Mouse (Mus musculus) urinary bladder, adult 18-20 months (tissue): ENCODE data around the gene Il1r2.
A peak's percentile ranks its signal among the peaks of the same experiment; 100 is the strongest.

ENCODE experiments used
- DNase-seq, 2 experiments: peaks; one replicate each; pipeline ENCODE4 v3.0.0; 2022; ENCODE audit warnings: low spot score in 2 of 2, mixed read lengths in 2 of 2

Il1r2 gene

DNA sequence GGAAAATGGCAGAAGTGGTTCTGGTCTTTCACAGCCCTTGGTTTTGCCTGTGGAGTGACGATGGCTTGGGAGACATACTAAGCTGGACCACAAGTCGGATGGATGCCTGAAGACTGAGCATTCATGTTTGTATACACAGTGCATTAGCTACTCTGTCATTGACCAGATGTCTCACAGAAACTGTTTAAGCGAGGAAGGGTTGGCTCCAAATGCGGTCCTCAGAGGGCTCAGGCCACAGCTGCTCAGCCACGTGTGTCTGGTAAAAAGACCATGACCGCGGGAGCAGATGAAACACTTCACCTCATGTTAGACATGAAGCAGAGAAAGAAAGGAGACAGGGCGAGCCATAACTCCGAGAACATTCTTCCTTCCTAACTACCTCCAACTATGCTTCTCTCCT is 12.5 kb upstream of the Il1r2 start:
- DNase-seq = no peak

DNA sequence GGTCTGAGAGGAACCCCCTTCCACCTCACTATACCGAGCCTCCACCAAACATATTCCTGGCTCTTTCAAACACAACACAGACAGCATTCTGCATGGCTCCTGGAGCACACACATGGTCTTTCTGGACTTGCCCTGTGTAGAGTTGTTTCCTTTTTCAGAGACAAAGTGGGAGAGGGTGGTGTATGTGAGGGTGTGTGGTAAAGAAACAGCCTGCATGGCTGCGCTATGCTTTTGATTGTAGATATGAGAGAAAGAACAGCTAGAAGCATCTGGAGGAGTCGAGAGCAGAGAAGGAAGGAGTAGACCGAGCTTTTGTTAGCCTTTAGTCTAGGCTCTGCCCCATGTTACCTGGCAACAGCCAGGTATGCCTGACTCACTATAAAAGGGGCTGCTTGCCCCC is 10.5 kb upstream of the Il1r2 start:
- no peak for DNase-seq

DNA sequence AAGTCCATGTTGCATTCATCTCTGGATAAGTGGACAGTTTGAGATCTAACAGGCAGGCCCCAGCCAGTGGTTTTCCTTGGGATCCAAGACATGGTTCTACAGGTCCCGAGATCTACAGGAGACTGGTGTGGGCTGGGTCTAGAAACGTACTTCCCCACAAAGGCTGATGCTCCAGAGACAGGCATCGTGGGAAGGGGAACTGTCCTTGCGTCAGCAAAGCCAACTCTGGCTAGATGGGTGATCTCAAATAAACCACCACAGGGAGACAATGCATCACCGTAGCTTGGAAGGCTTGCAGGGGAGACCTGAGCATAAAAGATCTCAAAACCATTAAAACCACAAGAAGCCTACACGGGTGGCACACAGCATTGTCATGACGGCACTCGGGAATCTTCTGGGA is 9.4 kb upstream of the Il1r2 start:
- no peak for DNase-seq

GRCm38 (mm10) chr1:40072558-40072957 is 1.3 kb upstream of the Il1r2 start:
- DNase-seq = no peak

- DNase-seq = no peak
Measured at GRCm38 (mm10) chr1:40077328-40077727, 3.4 kb downstream of the Il1r2 start.

GRCm38 (mm10) chr1:40081041-40081440 is 7.2 kb downstream of the Il1r2 start:
- no peak for DNase-seq

- DNase-seq = no peak
Measured at GRCm38 (mm10) chr1:40084386-40084785, 10.5 kb downstream of the Il1r2 start.

DNA sequence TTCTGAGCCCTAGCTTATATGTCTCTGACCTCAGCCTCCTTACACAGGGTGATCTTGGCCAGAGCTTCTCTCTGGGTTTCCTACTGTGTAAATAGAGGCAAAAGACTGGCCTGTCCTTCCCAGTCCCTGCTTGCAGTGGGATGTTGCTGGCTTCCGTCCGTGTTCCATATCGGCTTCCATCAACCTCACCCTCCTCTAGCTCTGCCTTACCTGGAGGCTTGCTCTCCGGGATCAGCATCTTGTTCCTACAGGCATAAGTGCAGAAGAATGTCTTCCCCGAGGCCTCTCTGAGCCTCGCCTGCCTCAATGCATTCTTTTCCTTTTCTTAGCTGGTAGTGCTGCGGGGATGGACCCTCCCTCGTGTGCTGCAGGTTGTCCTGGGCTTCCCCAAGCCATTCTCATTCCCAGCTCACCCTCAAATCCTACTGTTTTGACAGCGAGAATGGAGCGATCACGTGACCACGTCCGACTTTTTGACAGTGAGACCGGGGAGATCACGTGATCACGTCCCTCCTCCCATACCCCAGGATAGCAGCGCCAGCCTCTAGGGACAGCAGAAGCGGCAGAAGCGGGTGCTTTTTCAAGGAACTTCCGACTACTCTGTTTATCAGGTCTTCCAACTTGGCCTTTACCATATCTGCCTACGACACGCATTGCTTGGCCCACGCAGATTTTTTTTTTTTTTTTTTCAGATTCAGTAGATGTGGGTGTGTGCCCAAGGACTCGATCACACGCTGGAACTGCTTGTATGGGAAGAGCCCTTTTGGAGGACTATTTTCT is 11.7 kb downstream of the Il1r2 start:
- DNase-seq = peak; percentile 45 to 47

DNA sequence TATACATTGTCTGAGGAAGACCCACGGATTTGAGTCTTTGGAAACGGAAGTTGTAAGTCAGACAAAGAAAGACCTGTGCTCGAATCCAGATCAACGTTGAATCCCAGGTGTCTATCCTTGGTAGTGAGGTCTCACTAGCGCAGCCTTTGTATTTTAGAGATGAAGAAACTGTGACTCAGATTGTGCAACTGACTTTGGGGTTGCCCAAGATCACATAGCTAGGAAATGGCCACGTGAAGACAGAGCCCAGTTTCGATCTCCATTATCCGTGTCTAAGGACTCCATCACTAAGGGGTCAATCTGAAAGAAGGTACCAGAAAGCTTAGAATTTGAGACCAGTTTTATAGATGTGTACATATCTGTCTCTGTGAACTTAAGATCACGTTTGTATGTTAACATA is 17.3 kb downstream of the Il1r2 start:
- no peak for DNase-seq

DNA sequence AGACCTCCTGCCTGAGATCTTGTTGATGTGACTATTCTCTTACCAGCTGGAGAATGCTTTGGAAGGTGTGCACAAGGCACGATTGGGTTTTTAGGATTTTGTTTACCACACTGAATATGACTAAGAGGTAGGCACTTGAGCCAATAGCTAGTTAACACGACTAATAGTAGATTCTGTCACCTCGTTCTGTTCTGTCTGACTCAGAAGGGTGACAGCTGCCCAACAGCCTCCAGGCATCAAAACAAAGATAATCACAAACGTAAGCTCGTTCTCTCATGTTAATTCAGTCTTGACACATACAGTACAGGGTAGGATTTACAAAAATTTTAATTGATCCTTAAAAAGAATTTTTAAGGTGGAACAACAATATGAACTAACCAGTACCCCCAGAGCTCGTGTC is 18.7 kb downstream of the Il1r2 start:
- DNase-seq = no peak

- DNase-seq = no peak
Measured at GRCm38 (mm10) chr1:40094601-40095304, 20.9 kb downstream of the Il1r2 start.

- no peak for DNase-seq
Measured at GRCm38 (mm10) chr1:40095585-40095984, 21.7 kb downstream of the Il1r2 start.

DNA sequence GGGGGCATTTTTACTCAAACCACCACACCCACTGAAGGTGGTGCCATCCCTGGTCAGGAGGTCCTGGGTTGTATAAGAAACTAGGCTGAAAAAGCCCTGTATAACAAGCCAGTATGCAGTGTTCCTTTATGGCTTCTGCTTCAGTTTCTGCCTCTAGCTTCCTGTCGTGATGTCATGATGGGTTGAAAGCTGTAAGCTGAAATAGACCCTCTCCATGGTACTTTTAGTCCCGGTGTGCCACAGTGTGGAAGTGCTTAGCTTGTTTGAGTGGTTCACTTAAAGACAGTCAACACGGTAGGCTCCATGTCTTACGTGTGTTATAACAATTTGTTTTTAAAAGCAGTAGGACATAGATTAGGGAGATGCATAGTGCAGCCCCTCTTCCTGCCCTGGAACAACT is 32.4 kb downstream of the Il1r2 start:
- no peak for DNase-seq

DNA sequence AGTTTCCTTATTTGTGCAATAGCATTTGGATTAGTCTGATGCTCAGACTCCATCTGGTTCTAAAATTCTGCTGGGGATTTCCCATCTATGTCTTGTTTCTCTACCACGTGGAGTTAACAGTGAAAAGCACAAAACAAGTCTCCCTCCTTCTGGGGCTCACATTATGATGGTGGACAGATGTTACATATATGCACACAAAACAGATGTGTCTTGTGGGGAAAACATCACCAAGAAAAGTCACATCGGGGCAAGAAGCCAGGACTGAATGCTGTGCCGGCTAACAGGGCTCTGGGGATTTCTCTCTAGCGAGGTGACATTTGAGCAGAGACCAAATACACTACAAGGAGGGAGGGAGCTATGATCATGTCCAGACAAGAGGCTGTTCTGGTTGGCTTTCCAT is 32.8 kb downstream of the Il1r2 start:
- DNase-seq = no peak

GRCm38 (mm10) chr1:40107971-40108749 is 34.3 kb downstream of the Il1r2 start:
- DNase-seq = no peak

DNA sequence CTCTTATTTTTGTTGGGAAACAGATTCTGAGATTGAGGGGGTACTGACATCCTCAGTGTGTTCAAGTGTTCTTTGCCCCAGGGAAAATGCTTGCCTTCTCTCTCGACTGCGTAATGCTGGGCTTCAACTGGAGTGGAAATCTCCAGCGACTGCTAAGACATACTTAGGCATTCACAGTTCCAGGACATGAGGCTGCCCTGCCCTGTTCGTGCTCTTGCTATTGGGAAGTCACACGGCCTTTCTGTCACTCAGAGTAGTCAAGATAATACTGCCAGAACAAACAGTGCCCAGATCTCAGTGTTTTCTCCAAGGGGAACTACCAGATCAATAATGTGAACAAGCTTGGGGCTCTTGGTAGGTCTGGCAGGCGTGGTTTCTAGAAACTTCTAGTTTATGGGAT is 35.9 kb downstream of the Il1r2 start:
- no peak for DNase-seq

GRCm38 (mm10) chr1:40115271-40115670 is 41.4 kb downstream of the Il1r2 start:
- DNase-seq = no peak

DNA sequence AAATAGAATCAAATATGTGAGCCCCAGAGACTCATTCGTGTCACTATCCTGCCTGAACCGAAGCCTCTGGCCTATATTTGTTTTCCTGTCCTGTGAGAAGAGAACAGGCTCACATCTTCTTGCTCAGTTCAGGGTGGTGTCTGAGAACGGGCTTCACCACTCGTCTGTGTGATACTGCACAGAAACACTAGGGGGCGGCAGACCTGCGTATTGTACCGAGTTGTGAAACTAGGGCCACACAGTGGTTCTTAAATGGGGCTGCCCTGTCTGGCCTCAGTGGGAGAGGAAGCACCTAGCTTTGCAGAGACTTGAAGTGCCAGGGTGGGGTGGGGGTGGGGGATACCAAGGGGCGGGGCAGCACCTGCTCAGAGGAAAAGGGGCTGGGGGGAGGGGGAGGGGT is 42.5 kb downstream of the Il1r2 start:
- peak; percentile 59 to 74 for DNase-seq

DNA sequence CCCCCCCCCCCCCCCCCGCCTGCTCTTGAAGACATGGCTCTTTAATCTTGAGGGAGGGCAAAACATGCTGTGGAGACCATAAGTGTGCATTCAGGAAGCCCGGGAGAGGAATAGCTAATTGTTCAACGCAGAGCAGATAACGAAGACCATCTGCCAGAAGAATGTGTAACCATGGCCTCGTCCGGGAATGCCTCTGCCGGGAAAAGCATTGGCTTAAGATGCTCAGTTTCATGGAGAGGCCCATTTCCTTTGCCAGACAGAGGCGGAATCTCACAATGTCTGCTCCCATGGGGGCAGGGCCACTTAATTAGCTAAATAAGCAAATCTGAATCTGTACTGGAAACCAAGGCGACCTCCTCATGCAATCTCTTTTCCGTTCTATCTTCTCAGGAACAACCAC is 43.7 kb downstream of the Il1r2 start:
- DNase-seq = no peak

DNA sequence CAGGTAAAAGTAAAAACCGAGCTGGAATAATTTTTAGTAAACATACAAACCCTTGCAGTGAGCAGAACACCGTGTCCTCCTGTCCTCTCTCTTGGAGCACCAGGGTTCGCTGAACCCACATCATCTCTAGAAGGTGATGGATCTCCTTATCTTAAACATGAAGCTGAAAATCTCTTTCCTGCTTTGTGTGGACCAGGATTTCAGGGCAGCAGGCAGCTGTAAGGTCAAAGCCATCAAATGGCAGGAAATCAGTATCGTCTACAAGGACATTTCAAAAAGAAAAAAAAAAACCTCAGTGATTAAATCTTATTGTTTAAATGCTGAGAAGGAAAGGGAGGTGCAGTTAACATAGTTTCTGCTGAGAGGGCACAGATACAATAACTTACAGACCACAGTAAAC is 50.4 kb downstream of the Il1r2 start:
- DNase-seq = no peak

- DNase-seq = no peak
Measured at GRCm38 (mm10) chr1:40128481-40128880, 54.6 kb downstream of the Il1r2 start.

DNA sequence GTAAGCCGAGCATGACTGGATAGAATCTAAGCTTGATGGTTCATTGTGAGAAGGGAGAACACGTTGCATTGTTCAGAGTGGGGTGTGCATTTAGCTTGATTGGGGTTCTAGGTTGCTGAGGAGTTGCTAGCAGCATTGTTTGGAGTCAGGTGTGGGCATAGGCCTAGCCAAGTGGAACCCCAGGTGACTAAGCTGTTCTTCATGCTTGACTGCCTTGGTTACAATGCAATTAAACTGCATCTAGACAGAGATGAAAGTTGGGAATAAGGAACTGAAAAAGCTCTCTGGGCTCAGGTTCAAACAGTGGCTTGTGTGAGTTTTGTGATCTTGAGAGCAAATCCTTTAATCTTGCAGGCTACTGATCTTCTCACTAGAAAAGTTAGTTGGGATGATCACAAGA is 55.4 kb downstream of the Il1r2 start:
- no peak for DNase-seq

DNA sequence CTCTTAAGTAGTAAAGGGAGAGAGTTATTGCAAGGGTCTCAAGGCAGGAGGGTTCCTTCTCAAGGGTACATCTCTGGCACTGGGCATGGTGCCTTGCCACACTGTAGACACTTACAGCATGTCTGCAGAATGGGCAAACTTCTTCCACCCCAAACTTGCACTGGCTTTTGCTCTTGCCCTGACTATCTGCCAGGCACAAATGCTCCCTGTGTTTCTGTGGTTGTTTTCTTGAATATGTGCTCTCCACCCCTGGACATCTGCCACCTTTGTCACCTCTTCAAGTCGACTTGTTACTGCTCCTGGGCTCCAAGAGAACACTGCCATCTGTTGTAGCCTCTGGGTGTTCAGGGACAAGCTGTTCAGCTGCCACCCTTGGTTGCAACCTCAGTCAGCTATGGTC is 57.8 kb downstream of the Il1r2 start:
- no peak for DNase-seq
